Mouse (Mus musculus) macrophage (primary cell): ENCODE measurements around the gene Arfrp1. TPM values are rescaled to one million over a fixed set of nuclear protein-coding genes. Genes with fewer than 3 reads are reported as not detected.

Experiments
- H3K27ac ChIP-seq: fragments of 350-480 bp; formaldehyde crosslinking; 2 replicates; pipeline ENCODE4 v1.9.0; 2021
- H3K36me3 ChIP-seq: fragments of 350-480 bp; formaldehyde crosslinking; 2 replicates; pipeline ENCODE4 v1.9.0; 2021; ENCODE audit errors: inconsistent target
- H3K4me3 ChIP-seq: fragments of 350-480 bp; formaldehyde crosslinking; 2 replicates; pipeline ENCODE4 v1.9.0; 2021; ENCODE audit errors: inconsistent target
- H3K79me2 ChIP-seq: fragments of 350-480 bp; formaldehyde crosslinking; 2 replicates; pipeline ENCODE4 v1.9.0; 2021; ENCODE audit errors: inconsistent target
- WGBS: methylation state at CpG from one replicate; pipeline ENCODE4 v1.1.7; 2026; ENCODE audit warnings: inconsistent platforms; ENCODE audit not compliant: missing documents; 5-methylcytosine and 5-hydroxymethylcytosine counted together
- polyA plus RNA-seq: library from polyadenylated mRNA; stranded (reverse); fragments of 250-400 nt; gene quantifications from 3 replicates; pipeline ENCODE4 v1.2.4, GENCODE M21; 2018; ENCODE audit warnings: inconsistent platforms

Gene Arfrp1
- polyA plus RNA-seq, 1 experiment from 2014 or later: 22.5 TPM

GRCm38 (mm10) chr2:181384919-181385391 is 19.8 kb upstream of the Arfrp1 start:
- H3K4me3 ChIP-seq: no peak overlapping the region
- 91% methylated on average over 4 of the region's 4 CpGs for WGBS
- H3K27ac ChIP-seq: no peak overlapping the region
- H3K79me2 ChIP-seq: no peaks in the 10 kb centered on the region
- H3K36me3 ChIP-seq: peaks cover 37% of the 10 kb centered on the region

GRCm38 (mm10) chr2:181384463-181384862 is 19.3 kb upstream of the Arfrp1 start:
- 100% methylated on average over 7 of the region's 7 CpGs for WGBS
- H3K36me3 ChIP-seq: peaks cover 42% of the 10 kb centered on the region
- H3K27ac ChIP-seq: no peak overlapping the region
- H3K4me3 ChIP-seq: no peak overlapping the region
- H3K79me2 ChIP-seq: no peaks in the 10 kb centered on the region

GRCm38 (mm10) chr2:181381631-181382306 is 16.6 kb upstream of the Arfrp1 start:
- Histone ChIP-seq H3K27ac (no peak overlapping the region), H3K4me3 (no peak overlapping the region), H3K79me2 (peaks cover 3% of the 10 kb centered on the region; the same call in 1 of the 2 replicates), H3K36me3 (peaks cover 44% of the 10 kb centered on the region)
- 92% methylated on average over 6 of the region's 6 CpGs for WGBS

GRCm38 (mm10) chr2:181381107-181381506 is 15.9 kb upstream of the Arfrp1 start:
- Histone ChIP-seq H3K36me3 (peaks cover 44% of the 10 kb centered on the region), H3K79me2 (peaks cover 9% of the 10 kb centered on the region; the same call in 1 of the 2 replicates), H3K27ac (no peak overlapping the region), H3K4me3 (no peak overlapping the region)
- WGBS: 92% methylated on average over 5 of the region's 5 CpGs

DNA sequence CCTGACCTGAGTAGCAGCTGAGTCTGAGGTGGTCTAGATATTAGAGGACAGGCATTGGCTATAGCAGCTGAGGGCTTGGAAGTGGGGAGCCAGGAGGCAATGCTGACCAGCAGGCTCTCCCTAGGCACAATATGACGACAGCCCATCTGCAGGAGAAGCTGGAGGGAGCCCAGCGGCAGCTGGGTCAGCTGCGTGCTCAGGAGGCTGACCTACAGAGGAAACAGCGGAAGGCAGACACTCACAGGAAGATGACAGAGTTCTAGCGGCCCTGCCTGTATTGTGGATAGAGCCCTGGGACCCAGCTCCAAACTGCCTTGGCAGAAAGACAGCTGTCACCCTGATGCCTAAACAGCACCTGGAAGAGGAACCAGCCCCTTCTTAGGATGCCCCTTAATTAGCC is 15.0 kb upstream of the Arfrp1 start:
- 94% methylated on average over 5 of the region's 5 CpGs for WGBS
- H3K79me2 ChIP-seq: peaks cover 18% of the 10 kb centered on the region; the same call in 1 of the 2 replicates
- no peak overlapping the region for H3K27ac ChIP-seq
- peaks cover 39% of the 10 kb centered on the region for H3K36me3 ChIP-seq
- H3K4me3 ChIP-seq: no peak overlapping the region

DNA sequence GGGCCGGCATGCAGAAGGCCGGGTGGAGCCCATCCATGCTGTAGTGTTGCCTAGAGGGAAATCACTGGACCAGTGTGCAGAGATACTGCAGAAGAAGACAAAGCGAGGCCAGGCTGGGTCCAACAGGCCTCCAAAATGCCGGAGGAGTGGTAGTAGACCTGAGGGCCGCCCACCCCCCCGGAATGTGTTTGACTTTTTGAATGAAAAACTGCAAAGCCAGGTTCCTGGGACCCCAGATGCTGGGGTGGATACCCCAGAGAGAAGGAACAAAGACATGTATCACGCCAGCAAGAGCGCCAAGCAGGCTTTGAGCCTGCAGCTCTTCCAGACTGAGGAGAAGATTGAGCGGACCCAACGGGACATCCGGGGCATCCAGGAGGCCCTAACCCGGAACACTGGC is 14.6 kb upstream of the Arfrp1 start, which contains the start of gene Lime1:
TSS of gene Lime1 (plus strand) at position 301 of the 400 bp plus-strand sequence.
- Histone ChIP-seq H3K4me3 (no peak within 1 kb of the TSS), H3K79me2 (peaks cover 23% of the 10 kb centered on the region; the same call in 1 of the 2 replicates), H3K36me3 (peaks cover 35% of the 10 kb centered on the region), H3K27ac (no peak within 1 kb of the TSS)
- 94% methylated on average over 12 of the region's 12 CpGs for WGBS

GRCm38 (mm10) chr2:181378701-181379100 is 13.5 kb upstream of the Arfrp1 start:
- H3K79me2 ChIP-seq: peaks cover 33% of the 10 kb centered on the region
- no peak overlapping the region for H3K4me3 ChIP-seq
- H3K36me3 ChIP-seq: peaks cover 35% of the 10 kb centered on the region
- 91% methylated on average over 5 of the region's 5 CpGs for WGBS
- no peak overlapping the region for H3K27ac ChIP-seq

GRCm38 (mm10) chr2:181377230-181377629 is 12.0 kb upstream of the Arfrp1 start:
- peaks cover 48% of the 10 kb centered on the region for H3K79me2 ChIP-seq
- no peak overlapping the region for H3K4me3 ChIP-seq
- H3K36me3 ChIP-seq: peaks cover 29% of the 10 kb centered on the region
- H3K27ac ChIP-seq: no peak overlapping the region
- WGBS: 0% methylated on average over 1 of the region's 2 CpGs

- H3K27ac ChIP-seq: no peak overlapping the region
- H3K36me3 ChIP-seq: peaks cover 16% of the 10 kb centered on the region
- H3K79me2 ChIP-seq: peaks cover 62% of the 10 kb centered on the region
- WGBS: 80% methylated on average over 2 of the region's 2 CpGs
- no peak overlapping the region for H3K4me3 ChIP-seq
These were observed 10.6 kb upstream of the Arfrp1 start for GRCm38 (mm10) chr2:181375787-181376186.

DNA sequence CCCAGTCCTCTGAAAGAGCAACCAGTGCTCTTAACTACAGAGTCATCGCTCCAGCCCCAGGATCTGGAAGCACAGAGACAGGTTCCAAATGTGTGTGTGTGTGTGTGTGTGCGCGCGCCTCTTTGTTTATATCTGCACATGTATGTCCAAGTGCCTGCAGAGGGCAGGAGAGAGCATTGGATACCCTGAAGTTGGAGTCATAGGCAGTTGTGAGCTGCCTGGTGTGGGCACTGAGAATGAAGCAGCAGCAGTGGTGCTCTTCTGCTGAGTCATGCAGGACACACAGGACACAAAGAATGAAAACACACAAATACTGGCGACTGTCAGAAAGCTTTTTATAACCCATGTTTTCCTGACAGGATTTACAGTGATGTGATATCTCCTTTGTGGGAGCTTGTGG is 4.8 kb upstream of the Arfrp1 start:
- H3K4me3 ChIP-seq: no peak overlapping the region
- H3K36me3 ChIP-seq: peaks cover 14% of the 10 kb centered on the region; the same call in 1 of the 2 replicates
- 100% methylated on average over 5 of the region's 5 CpGs for WGBS
- H3K27ac ChIP-seq: no peak overlapping the region
- peaks cover 96% of the 10 kb centered on the region for H3K79me2 ChIP-seq

GRCm38 (mm10) chr2:181365655-181366075 is 461 bp upstream of the Arfrp1 start:
- H3K79me2 ChIP-seq: peaks cover 72% of the 10 kb centered on the region
- WGBS: 0% methylated on average over 20 of the region's 20 CpGs
- peak overlapping the region; percentile 58 for H3K27ac ChIP-seq
- H3K36me3 ChIP-seq: peaks cover 35% of the 10 kb centered on the region
- peak overlapping the region; percentile 83 for H3K4me3 ChIP-seq

DNA sequence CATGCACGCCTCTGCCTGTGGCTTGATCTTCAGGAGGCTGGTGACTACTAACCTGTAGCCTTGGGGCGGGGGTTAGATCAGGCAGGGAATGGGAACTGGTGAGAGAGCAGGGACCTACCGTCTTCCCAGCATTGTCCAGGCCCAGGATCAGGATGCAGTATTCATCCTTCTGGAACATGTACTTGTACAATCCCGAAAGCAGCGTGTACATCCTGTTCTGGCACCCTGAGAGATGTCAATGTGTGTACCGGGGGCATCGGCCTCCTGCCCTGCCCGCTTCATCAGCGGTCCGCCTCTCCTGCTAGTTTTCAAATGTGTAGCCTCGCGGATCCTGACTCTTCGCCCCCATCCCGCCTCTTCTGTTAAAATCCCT is 731 bp downstream of the Arfrp1 start:
- Histone ChIP-seq H3K4me3 (peak overlapping the region; percentile 84), H3K79me2 (peaks cover 60% of the 10 kb centered on the region), H3K27ac (peak overlapping the region; percentile 39), H3K36me3 (peaks cover 38% of the 10 kb centered on the region)
- WGBS: 11% methylated on average over 14 of the region's 14 CpGs

GRCm38 (mm10) chr2:181363946-181364345 is 1.3 kb downstream of the Arfrp1 start:
- H3K27ac ChIP-seq: no peak overlapping the region
- peaks cover 55% of the 10 kb centered on the region for H3K79me2 ChIP-seq
- WGBS: 80% methylated on average over 3 of the region's 3 CpGs
- H3K36me3 ChIP-seq: peaks cover 38% of the 10 kb centered on the region
- peak overlapping the region; percentile 84 for H3K4me3 ChIP-seq

- Histone ChIP-seq H3K4me3 (no peak overlapping the region), H3K36me3 (peaks cover 49% of the 10 kb centered on the region), H3K79me2 (no peaks in the 10 kb centered on the region), H3K27ac (no peak overlapping the region)
- WGBS: 96% methylated on average over 3 of the region's 3 CpGs
These were observed 8.4 kb downstream of the Arfrp1 start for GRCm38 (mm10) chr2:181356780-181357179.

- no peak overlapping the region for H3K4me3 ChIP-seq
- H3K36me3 ChIP-seq: no peaks in the 10 kb centered on the region; the same call in 1 of the 2 replicates
- WGBS: 95% methylated on average over 5 of the region's 6 CpGs
- no peaks in the 10 kb centered on the region for H3K79me2 ChIP-seq
- no peak overlapping the region for H3K27ac ChIP-seq
These were observed 22.4 kb downstream of the Arfrp1 start for GRCm38 (mm10) chr2:181342766-181343165.
